Mouse (Mus musculus) embryo, embryonic 11 days (tissue): ENCODE data around the gene Dnajc7.

ENCODE experiments used
- DNase-seq: peaks from one replicate; pipeline ENCODE4 v3.0.0-alpha.2; 2015

Dnajc7 gene

GRCm38 (mm10) chr11:100577852-100578599 lies 41.9 kb downstream of the Dnajc7 start:
- no peak for DNase-seq

GRCm38 (mm10) chr11:100576256-100576655 lies 43.7 kb downstream of the Dnajc7 start:
- DNase-seq, result no peak

GRCm38 (mm10) chr11:100575484-100575855 lies 44.5 kb downstream of the Dnajc7 start:
- DNase-seq, result no peak

GRCm38 (mm10) chr11:100574708-100575483 lies 45.1 kb downstream of the Dnajc7 start, which contains the start of gene Cnp:
TSS of gene Cnp (plus strand) at chr11:100574904.
- peak; percentile 82 for DNase-seq

GRCm38 (mm10) chr11:100574188-100574587 lies 45.8 kb downstream of the Dnajc7 start:
- no peak for DNase-seq

- no peak for DNase-seq
These were observed 48.8 kb downstream of the Dnajc7 start for GRCm38 (mm10) chr11:100571202-100571567.

GRCm38 (mm10) chr11:100570430-100571201 lies 49.4 kb downstream of the Dnajc7 start:
- peak; percentile 84 for DNase-seq

GRCm38 (mm10) chr11:100569789-100570188 lies 50.2 kb downstream of the Dnajc7 start:
- DNase-seq, result no peak

- DNase-seq, result no peak
These were observed 51.3 kb downstream of the Dnajc7 start for GRCm38 (mm10) chr11:100568692-100569091.

GRCm38 (mm10) chr11:100567815-100568245 lies 52.1 kb downstream of the Dnajc7 start:
- DNase-seq, result no peak

- no peak for DNase-seq
These were observed 52.7 kb downstream of the Dnajc7 start for GRCm38 (mm10) chr11:100567229-100567628.

GRCm38 (mm10) chr11:100564703-100565102 lies 55.3 kb downstream of the Dnajc7 start:
- no peak for DNase-seq

GRCm38 (mm10) chr11:100564297-100564696 lies 55.7 kb downstream of the Dnajc7 start:
- no peak for DNase-seq

GRCm38 (mm10) chr11:100561748-100562147 lies 58.2 kb downstream of the Dnajc7 start:
- no peak for DNase-seq

GRCm38 (mm10) chr11:100559476-100559875 lies 60.5 kb downstream of the Dnajc7 start:
- no peak for DNase-seq

GRCm38 (mm10) chr11:100557563-100557962 lies 62.4 kb downstream of the Dnajc7 start:
- no peak for DNase-seq

- peak; percentile 86 for DNase-seq
These were observed 64.4 kb downstream of the Dnajc7 start for GRCm38 (mm10) chr11:100555583-100555982.

GRCm38 (mm10) chr11:100552842-100553241 lies 67.1 kb downstream of the Dnajc7 start:
- no peak for DNase-seq

GRCm38 (mm10) chr11:100550101-100550500 lies 69.9 kb downstream of the Dnajc7 start:
- no peak for DNase-seq

GRCm38 (mm10) chr11:100549466-100549865 lies 70.5 kb downstream of the Dnajc7 start:
- no peak for DNase-seq

- no peak for DNase-seq
These were observed 71.8 kb downstream of the Dnajc7 start for GRCm38 (mm10) chr11:100548141-100548540.

- DNase-seq, result no peak
These were observed 73.0 kb downstream of the Dnajc7 start for GRCm38 (mm10) chr11:100546955-100547354.

- DNase-seq, result no peak
These were observed 74.3 kb downstream of the Dnajc7 start for GRCm38 (mm10) chr11:100545746-100546085.
